Mouse (Mus musculus) heart, postnatal 0 days (tissue): ENCODE results near the gene N4bp3. TPM values are rescaled to one million over a fixed set of nuclear protein-coding genes. Genes with fewer than 3 reads are reported as not detected.
"Not testable (repeated sequence)": the region's sequence is repeated elsewhere in the genome, so short reads cannot be mapped to it uniquely, and the experiment has no call there.

Experiments
- ATAC-seq: fragments of 200-750 bp; cut with Nextera tagmentation; 2 replicates; pipeline ENCODE4 v1.8.0; 2017; ENCODE audit warnings: low read depth, moderate number of reproducible peaks, moderate library complexity; ENCODE audit not compliant: insufficient read depth
- DNase-seq: peaks from one replicate; pipeline ENCODE4 v3.0.0-alpha.2; 2016; ENCODE audit warnings: low spot score
- H3K27ac ChIP-seq: fragments of 300-500 bp; sonication (generic); 2 replicates; pipeline ENCODE4 v1.5.1; 2014; ENCODE audit warnings: low read depth, mild to moderate bottlenecking
- H3K27me3 ChIP-seq: fragments of 300-500 bp; sonication (generic); 2 replicates; pipeline ENCODE4 v1.6.1; 2014; ENCODE audit warnings: low read length, mixed read lengths; ENCODE audit not compliant: control insufficient read depth, insufficient read depth
- H3K36me3 ChIP-seq: fragments of 300-500 bp; sonication (generic); replicated peaks from 2 replicates; pipeline ENCODE4 v1.6.1; 2014; ENCODE audit warnings: low read length, mixed read lengths; ENCODE audit not compliant: control insufficient read depth, insufficient read depth
- H3K4me1 ChIP-seq: fragments of 300-500 bp; sonication (generic); 2 replicates; pipeline ENCODE4 v1.6.1; 2014; ENCODE audit warnings: antibody characterized with exemption; ENCODE audit not compliant: control insufficient read depth, insufficient read depth
- H3K4me2 ChIP-seq: fragments of 300-500 bp; sonication (generic); 2 replicates; pipeline ENCODE4 v1.6.1; 2014; ENCODE audit warnings: low read depth, mild to moderate bottlenecking, low read length, moderate library complexity
- H3K4me3 ChIP-seq: fragments of 300-500 bp; sonication (generic); 2 replicates; pipeline ENCODE4 v1.5.1; 2014; ENCODE audit warnings: low read depth, low read length
- H3K9ac ChIP-seq: fragments of 300-500 bp; sonication (generic); replicated peaks from 2 replicates; pipeline ENCODE4 v1.6.1; 2014; ENCODE audit warnings: low read depth, low read length, mixed read lengths
- H3K9me3 ChIP-seq: fragments of 300-500 bp; sonication (generic); replicated peaks from 2 replicates; pipeline ENCODE4 v1.6.1; 2016; ENCODE audit warnings: low read length; ENCODE audit not compliant: control insufficient read depth
- CTCF ChIP-seq: IDR thresholded peaks from 2 replicates; pipeline ENCODE4 v1.5.1; 2016; ENCODE audit warnings: antibody characterized with exemption, control low read depth, low read depth
- EP300 ChIP-seq: IDR thresholded peaks from 2 replicates; pipeline ENCODE4 v1.6.1; 2016; ENCODE audit warnings: antibody characterized with exemption, low read depth
- WGBS: fragments of 180-500 bp; shearing (Covaris S2); extraction: QIAGEN DNeasy Blood & Tissue Kit; methylation state at CpG from one replicate; pipeline ENCODE4 v1.1.7; 2014; 5-methylcytosine and 5-hydroxymethylcytosine counted together
- polyA plus RNA-seq: library from polyadenylated mRNA; unstranded; fragments of >200 nt; fragmentation: Nextera tagmentation; extraction: Ambion mirVana; gene quantifications from 2 replicates; pipeline ENCODE4 v1.2.1, GENCODE M21; 2015
- total RNA-seq: library from RNA; depleted of rRNA; stranded (reverse); fragments of >200 nt; gene quantifications from 2 replicates; pipeline ENCODE4 v1.2.3, GENCODE M21; 2014; ENCODE audit warnings: low replicate concordance

N4bp3 gene
- total and polyA plus RNA-seq, 2 experiments from 2014 or later: 20.2 to 34.8 TPM

DNA sequence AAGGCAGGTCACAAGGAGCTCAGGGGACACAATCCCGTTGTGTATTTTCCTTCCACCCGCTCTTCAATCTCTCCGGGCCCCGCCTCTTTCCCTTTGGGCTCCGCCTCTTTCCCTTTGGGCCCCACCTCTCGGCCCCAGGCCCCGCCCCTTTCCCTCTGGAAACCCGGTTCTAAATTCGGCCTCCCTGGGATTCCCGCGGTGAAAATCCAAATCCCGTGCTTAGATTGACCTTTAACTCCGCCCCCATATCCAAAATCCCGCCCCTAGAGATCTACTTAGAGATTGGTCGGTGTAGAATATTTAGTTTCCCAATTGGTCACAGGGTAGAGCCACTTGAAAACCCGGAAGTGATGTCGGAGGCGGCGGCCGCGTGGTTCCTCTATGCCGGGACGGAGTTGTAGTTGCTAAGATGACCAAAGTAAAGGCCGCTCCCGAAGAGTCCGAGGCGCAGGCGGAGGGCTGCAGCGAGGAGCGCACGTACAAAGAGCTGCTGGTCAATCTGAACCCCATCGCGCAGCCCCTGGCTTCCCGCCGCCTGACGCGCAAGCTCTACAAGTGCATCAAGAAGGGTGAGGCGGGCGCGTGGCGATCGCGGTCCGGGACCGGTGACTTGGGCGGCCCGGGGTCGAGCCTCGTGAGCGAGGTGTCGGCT, 31.1 kb downstream of the N4bp3 start, which contains the start of gene Nhp2:
Gene Nhp2 (plus strand): TSS at position 327 of the 652 bp plus-strand sequence.
- no peaks in the 10 kb centered on the region for H3K9me3 ChIP-seq
- ATAC-seq (peak; percentile 91), DNase-seq (peak; percentile 99)
- no peaks in the 10 kb centered on the region for H3K27me3 ChIP-seq
- peak within 1 kb of the TSS; percentile 76 for H3K9ac ChIP-seq
- H3K4me1 ChIP-seq: peaks cover 21% of the 10 kb centered on the region
- WGBS: under 1% methylated on average over 51 of the region's 51 CpGs
- peaks cover 22% of the 10 kb centered on the region for H3K36me3 ChIP-seq
- TF ChIP-seq EP300 (peak; percentile 62; the same call in 1 of the 2 replicates), CTCF (no peak)
- peak within 1 kb of the TSS; percentile 82 for H3K4me3 ChIP-seq
- H3K27ac ChIP-seq: peak within 1 kb of the TSS; percentile 70; the same call in 1 of the 2 replicates
- H3K4me2 ChIP-seq: peak within 1 kb of the TSS; percentile 94

DNA sequence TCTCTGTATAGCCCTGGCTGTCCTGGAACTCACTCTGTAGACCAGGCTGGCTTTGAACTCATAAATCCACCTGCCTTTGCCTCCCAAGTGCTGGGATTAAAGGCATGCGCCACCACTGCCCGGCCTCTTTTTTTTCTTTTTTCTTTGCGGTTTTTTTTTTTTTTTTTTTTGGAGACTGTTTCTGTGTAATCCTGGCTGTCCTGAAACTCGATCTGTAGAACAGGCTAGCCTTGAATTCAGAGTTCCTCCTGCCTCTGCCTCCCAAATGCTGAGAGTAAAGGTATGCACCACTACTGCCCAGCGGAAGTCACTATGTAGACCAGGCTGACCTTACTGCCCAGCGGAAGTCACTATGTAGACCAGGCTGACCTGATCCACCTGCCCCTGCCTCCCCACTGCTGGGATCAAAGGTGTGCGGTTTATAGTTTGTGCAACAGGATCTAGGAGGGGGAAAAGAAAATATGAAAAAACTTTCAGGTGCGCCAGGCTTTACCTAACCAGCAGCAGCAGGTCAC, 31.7 kb downstream of the N4bp3 start:
- Histone ChIP-seq H3K4me2 (peak overlapping the region; percentile 94), H3K27ac (0 out of 2 replicates have a peak overlapping the region, but pooled peaks have one; percentile 40), H3K27me3 (no peaks in the 10 kb centered on the region), H3K9me3 (no peaks in the 10 kb centered on the region), H3K36me3 (peaks cover 16% of the 10 kb centered on the region), H3K4me1 (peaks cover 21% of the 10 kb centered on the region), H3K9ac (no peak overlapping the region), H3K4me3 (peak overlapping the region; percentile 82)
- TF ChIP-seq CTCF (no peak), EP300 (no peak)
- ATAC-seq (peak; percentile 2; the same call in 1 of the 2 replicates), DNase-seq (no peak)
- WGBS: 51% methylated on average over 7 of the region's 8 CpGs

GRCm38 (mm10) chr11:51617693-51618092, 32.9 kb downstream of the N4bp3 start:
- Histone ChIP-seq H3K9ac (no peak overlapping the region), H3K36me3 (peaks cover 4% of the 10 kb centered on the region; the same call in 1 of the 2 replicates), H3K9me3 (no peaks in the 10 kb centered on the region), H3K4me3 (no peak overlapping the region), H3K27ac (no peak overlapping the region), H3K4me2 (no peak overlapping the region), H3K4me1 (peaks cover 21% of the 10 kb centered on the region), H3K27me3 (no peaks in the 10 kb centered on the region)
- TF ChIP-seq EP300 (no peak), CTCF (peak; percentile 85)
- ATAC-seq (no peak), DNase-seq (peak; percentile 75)
- 3% methylated on average over 4 of the region's 4 CpGs for WGBS

GRCm38 (mm10) chr11:51616113-51616512, 34.5 kb downstream of the N4bp3 start:
- peak overlapping the region; percentile 59 for H3K4me2 ChIP-seq
- H3K4me1 ChIP-seq: peaks cover 21% of the 10 kb centered on the region
- ATAC-seq, H3K9ac ChIP-seq, H3K27ac ChIP-seq, H3K9me3 ChIP-seq, H3K36me3 ChIP-seq, H3K4me3 ChIP-seq, DNase-seq, H3K27me3 ChIP-seq: not testable (repeated sequence)
- 90% methylated on average over 7 of the region's 7 CpGs for WGBS

DNA sequence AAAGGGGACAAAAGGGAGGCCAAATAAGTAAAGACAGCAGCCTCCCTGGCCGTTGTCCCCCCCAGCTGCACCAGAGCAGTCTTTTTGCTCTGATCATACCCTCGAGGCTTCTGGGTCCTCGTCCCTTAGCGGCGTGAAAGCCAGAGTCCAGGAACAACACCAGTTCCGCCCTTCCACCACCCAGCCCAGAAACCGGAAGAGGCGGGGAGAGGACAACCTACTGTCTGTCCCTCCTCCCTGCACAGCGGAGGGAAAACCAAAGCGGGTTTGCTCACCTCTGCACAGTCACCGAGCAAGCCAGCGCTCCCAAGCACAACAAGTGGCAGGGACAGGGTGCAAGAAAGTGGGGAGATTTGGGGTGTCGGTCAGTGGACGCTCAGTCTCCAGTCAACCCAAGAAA, 35.0 kb downstream of the N4bp3 start:
- WGBS: 2% methylated on average over 14 of the region's 14 CpGs
- H3K27me3 ChIP-seq: no peaks in the 10 kb centered on the region

More for the DNA sequence above, 35.0 kb downstream of the N4bp3 start:
- H3K9ac ChIP-seq: peak overlapping the region; percentile 47
- peaks cover 19% of the 10 kb centered on the region for H3K4me1 ChIP-seq
- peak overlapping the region; percentile 88 for H3K27ac ChIP-seq
- peak overlapping the region; percentile 33 for H3K4me3 ChIP-seq
- no peaks in the 10 kb centered on the region for H3K9me3 ChIP-seq
- no peak for TF ChIP-seq EP300
- TF ChIP-seq CTCF: no peak
- H3K36me3 ChIP-seq: no peaks in the 10 kb centered on the region
- ATAC-seq (peak; percentile 69), DNase-seq (peak; percentile 67)
- peak overlapping the region; percentile 59 for H3K4me2 ChIP-seq
